Mouse (Mus musculus) limb, embryonic 15.5 days (tissue): ENCODE data around the gene Eml4. TPM values are rescaled to one million over a fixed set of nuclear protein-coding genes. Genes with fewer than 3 reads are reported as not detected.

Experiments
- ATAC-seq: fragments of 200-750 bp; cut with Nextera tagmentation; 2 replicates; pipeline ENCODE4 v1.8.0; 2017; ENCODE audit warnings: low read depth, moderate TSS enrichment; ENCODE audit not compliant: insufficient number of reproducible peaks, low FRiP score, low TSS enrichment
- H3K27ac ChIP-seq: fragments of 300-500 bp; sonication (generic); 2 replicates; pipeline ENCODE4 v1.5.1; 2015; ENCODE audit warnings: moderate library complexity, mild to moderate bottlenecking, inconsistent platforms
- H3K27me3 ChIP-seq: fragments of 300-500 bp; sonication (generic); 2 replicates; pipeline ENCODE4 v1.6.1; 2015; ENCODE audit warnings: inconsistent platforms
- H3K36me3 ChIP-seq: fragments of 300-500 bp; sonication (generic); 2 replicates; pipeline ENCODE4 v1.6.1; 2015; ENCODE audit warnings: inconsistent platforms
- H3K4me1 ChIP-seq: fragments of 300-500 bp; sonication (generic); 2 replicates; pipeline ENCODE4 v1.6.1; 2015; ENCODE audit warnings: inconsistent platforms
- H3K4me2 ChIP-seq: fragments of 300-500 bp; sonication (generic); 2 replicates; pipeline ENCODE4 v1.6.1; 2015; ENCODE audit warnings: mild to moderate bottlenecking, inconsistent platforms
- H3K4me3 ChIP-seq: fragments of 300-500 bp; sonication (generic); 2 replicates; pipeline ENCODE4 v1.5.1; 2015; ENCODE audit warnings: mild to moderate bottlenecking, inconsistent platforms
- H3K9ac ChIP-seq: fragments of 300-500 bp; sonication (generic); 2 replicates; pipeline ENCODE4 v1.6.1; 2015; ENCODE audit warnings: inconsistent platforms
- H3K9me3 ChIP-seq: fragments of 300-500 bp; sonication (generic); 2 replicates; pipeline ENCODE4 v1.6.1; 2016; ENCODE audit warnings: inconsistent platforms
- WGBS: fragments of 180-500 bp; shearing (Covaris S2); methylation state at CpG from one replicate; pipeline ENCODE4 v1.1.7; 2015; 5-methylcytosine and 5-hydroxymethylcytosine counted together
- polyA plus RNA-seq: library from polyadenylated mRNA; unstranded; fragments of >200 nt; fragmentation: Nextera tagmentation; extraction: Ambion mirVana; gene quantifications from 2 replicates; pipeline ENCODE4 v1.2.1, GENCODE M21; 2015

Gene Eml4
- polyA plus RNA-seq, 1 experiment from 2014 or later: 28.1 TPM

DNA sequence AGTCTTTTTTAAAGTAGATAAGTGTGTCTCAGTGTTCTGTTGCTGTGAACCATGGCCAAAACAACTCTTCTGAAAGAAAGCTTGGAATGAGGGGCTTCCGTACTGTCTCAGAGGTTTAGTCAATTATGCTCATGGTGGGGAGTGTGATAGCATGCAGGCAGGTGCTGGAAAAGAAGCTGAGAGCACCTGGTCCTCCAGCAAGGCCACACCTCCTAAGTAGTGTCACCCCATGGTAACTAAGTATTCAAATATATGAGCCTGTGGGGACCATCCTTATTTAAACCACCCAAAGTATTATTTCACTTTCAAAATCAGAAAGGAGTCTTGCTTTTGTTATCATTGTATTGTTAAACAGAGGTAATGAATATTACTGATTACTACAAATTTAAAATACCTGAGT is 48.0 kb downstream of the Eml4 start:
- Histone ChIP-seq H3K9ac (no peak overlapping the region), H3K4me2 (no peak overlapping the region), H3K4me3 (no peak overlapping the region), H3K36me3 (peaks cover 7% of the 10 kb centered on the region; the same call in 1 of the 2 replicates), H3K27ac (no peak overlapping the region), H3K9me3 (no peaks in the 10 kb centered on the region), H3K4me1 (peaks cover 4% of the 10 kb centered on the region; the same call in 1 of the 2 replicates), H3K27me3 (no peaks in the 10 kb centered on the region)
- ATAC-seq: no peak
- 76% methylated on average over 1 of the region's 1 CpGs for WGBS

DNA sequence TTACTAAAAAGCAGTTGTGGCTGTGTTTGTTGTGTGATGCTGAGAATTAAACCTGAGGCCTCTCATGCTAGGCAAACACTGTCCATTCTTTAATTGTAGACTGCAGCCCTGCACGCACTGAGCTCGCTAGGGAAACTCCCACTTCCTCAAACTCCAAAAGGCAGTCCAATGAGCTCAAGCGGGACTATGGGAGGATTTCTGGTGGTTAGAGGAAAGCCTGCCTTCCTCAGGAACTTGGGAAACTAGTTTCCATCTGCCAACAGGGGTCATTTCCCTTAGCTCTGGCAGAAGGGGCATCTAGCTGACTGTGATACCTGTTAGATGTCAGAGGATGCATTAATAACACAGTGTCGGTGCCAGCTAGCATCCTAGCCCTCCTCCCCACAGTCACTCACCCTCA is 79.9 kb downstream of the Eml4 start:
- Histone ChIP-seq H3K36me3 (peaks cover 18% of the 10 kb centered on the region; the same call in 1 of the 2 replicates), H3K27ac (no peak overlapping the region), H3K9ac (no peak overlapping the region), H3K9me3 (no peaks in the 10 kb centered on the region), H3K27me3 (no peaks in the 10 kb centered on the region), H3K4me2 (no peak overlapping the region), H3K4me1 (no peaks in the 10 kb centered on the region), H3K4me3 (no peak overlapping the region)
- 86% methylated on average over 4 of the region's 4 CpGs for WGBS
- no peak for ATAC-seq

DNA sequence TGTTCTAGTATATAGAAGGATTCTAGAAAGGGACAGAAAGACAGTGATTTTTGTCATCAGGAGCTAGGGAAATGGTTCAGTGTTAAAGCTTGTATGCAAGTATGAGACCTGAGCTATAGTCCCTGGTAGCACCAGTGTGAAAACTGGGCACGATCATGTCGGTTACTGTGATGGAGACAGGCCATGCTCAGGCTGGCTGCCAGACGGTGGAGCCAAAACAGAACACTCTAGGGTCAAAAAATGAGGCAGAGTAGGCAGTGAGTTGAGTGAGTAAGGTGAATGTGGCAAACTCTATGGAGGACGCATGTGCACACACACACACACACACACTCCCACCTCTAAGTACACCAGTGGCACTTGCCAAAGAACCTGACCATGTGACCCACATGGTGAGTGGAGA is 92.7 kb downstream of the Eml4 start:
- H3K4me2 ChIP-seq: no peak overlapping the region
- peaks cover 28% of the 10 kb centered on the region for H3K36me3 ChIP-seq
- H3K4me3 ChIP-seq: no peak overlapping the region
- no peaks in the 10 kb centered on the region for H3K4me1 ChIP-seq
- H3K27ac ChIP-seq: no peak overlapping the region
- no peaks in the 10 kb centered on the region for H3K27me3 ChIP-seq
- WGBS: 83% methylated on average over 4 of the region's 4 CpGs
- no peak overlapping the region for H3K9ac ChIP-seq
- ATAC-seq: no peak
- H3K9me3 ChIP-seq: no peaks in the 10 kb centered on the region

GRCm38 (mm10) chr17:83449583-83449982 is 98.9 kb downstream of the Eml4 start:
- Histone ChIP-seq H3K9me3 (no peaks in the 10 kb centered on the region), H3K27me3 (no peaks in the 10 kb centered on the region), H3K4me3 (no peak overlapping the region), H3K27ac (no peak overlapping the region), H3K4me2 (no peak overlapping the region), H3K36me3 (peaks cover 51% of the 10 kb centered on the region), H3K9ac (no peak overlapping the region), H3K4me1 (no peaks in the 10 kb centered on the region)
- no peak for ATAC-seq
- 69% methylated on average over 2 of the region's 2 CpGs for WGBS

DNA sequence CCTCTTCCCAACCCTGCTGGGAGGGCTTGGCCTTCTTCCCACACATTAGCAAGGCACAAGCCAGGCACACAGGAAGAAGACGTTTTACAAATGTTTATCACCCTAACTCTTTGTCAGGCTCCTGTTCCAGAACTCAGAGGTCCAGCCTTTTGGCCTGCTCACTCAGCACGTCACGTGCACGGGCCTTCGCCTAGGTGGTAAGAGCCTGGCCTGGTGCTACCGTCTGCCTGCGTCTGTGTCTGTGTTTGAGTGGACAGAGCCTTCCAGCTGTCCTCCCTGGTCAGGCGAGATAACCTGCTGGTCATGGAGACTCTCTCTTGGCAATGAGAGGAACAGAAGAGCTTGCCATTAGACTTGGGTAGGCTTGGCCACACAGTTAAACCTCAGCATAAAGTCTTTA is 100.6 kb downstream of the Eml4 start:
- Histone ChIP-seq H3K9ac (no peak overlapping the region), H3K4me2 (no peak overlapping the region), H3K9me3 (no peaks in the 10 kb centered on the region), H3K27ac (no peak overlapping the region), H3K4me3 (no peak overlapping the region), H3K4me1 (no peaks in the 10 kb centered on the region), H3K27me3 (no peaks in the 10 kb centered on the region), H3K36me3 (peaks cover 61% of the 10 kb centered on the region)
- ATAC-seq: no peak
- 94% methylated on average over 8 of the region's 8 CpGs for WGBS

DNA sequence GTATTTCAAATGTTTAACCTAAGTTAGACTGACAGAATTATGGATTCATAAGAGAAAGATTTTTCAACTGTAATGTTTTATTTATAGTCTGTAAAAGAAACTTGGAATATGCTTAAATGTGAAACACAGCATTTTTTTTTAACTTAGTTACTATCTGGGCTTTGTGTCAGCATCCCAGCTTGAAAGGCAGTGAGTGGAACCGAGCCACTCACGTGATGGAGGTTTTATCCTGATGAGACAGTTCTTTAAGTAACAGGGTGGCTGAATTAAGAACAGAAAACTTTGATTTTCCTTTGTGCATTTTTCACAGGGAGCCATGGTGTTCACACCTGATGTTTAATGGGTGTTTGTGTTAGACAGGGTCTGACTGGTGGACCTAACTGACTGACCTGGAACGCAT is 101.1 kb downstream of the Eml4 start:
- Histone ChIP-seq H3K4me3 (no peak overlapping the region), H3K9me3 (no peaks in the 10 kb centered on the region), H3K27me3 (no peaks in the 10 kb centered on the region), H3K4me2 (no peak overlapping the region), H3K9ac (no peak overlapping the region), H3K36me3 (peaks cover 64% of the 10 kb centered on the region), H3K4me1 (no peaks in the 10 kb centered on the region), H3K27ac (no peak overlapping the region)
- no peak for ATAC-seq
- WGBS: 95% methylated on average over 3 of the region's 3 CpGs

DNA sequence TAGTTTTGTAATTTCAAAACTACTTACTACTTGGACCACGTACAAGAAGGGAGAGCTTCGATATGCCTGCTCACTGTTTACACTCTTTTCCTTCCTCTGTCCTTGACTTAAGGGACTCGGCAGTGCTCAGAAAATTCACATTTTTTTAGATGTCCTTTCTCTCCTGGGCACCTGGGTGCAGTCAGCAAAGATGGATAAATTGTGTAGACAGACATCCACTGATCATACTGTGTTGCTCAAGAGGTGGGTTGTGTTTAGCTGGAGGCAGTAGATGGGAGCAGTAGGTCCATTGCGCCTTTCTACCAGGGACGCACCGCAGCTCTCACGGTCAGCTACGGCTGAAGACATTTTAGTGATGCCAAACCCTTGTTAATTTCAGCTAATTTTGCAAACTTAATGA is 101.7 kb downstream of the Eml4 start:
- no peak overlapping the region for H3K27ac ChIP-seq
- peaks cover 69% of the 10 kb centered on the region for H3K36me3 ChIP-seq
- H3K4me3 ChIP-seq: no peak overlapping the region
- H3K9me3 ChIP-seq: no peaks in the 10 kb centered on the region
- H3K4me1 ChIP-seq: no peaks in the 10 kb centered on the region
- no peak overlapping the region for H3K9ac ChIP-seq
- H3K4me2 ChIP-seq: no peak overlapping the region
- H3K27me3 ChIP-seq: no peaks in the 10 kb centered on the region
- 95% methylated on average over 8 of the region's 8 CpGs for WGBS
- ATAC-seq: no peak

DNA sequence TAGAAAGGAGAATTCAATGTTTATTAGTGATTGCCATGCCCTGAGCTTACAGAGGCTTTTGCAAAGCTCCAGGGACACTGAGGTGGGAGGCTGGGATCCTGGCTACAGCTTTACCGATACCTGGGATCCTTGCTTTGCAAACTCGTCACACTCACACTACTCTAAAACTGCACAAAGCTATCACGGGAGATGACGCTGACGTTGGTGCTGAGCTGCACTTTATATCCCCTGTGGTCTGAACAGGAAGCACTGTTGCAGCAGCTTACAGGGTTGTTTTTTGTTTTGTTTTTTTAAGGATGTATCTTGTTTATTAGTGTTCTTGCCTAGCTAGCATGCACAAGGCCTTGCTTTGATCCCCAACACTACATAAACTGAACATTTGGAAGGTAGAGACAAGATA is 102.9 kb downstream of the Eml4 start:
- Histone ChIP-seq H3K27ac (no peak overlapping the region), H3K4me1 (no peaks in the 10 kb centered on the region), H3K9ac (no peak overlapping the region), H3K36me3 (peaks cover 79% of the 10 kb centered on the region), H3K27me3 (no peaks in the 10 kb centered on the region), H3K9me3 (no peaks in the 10 kb centered on the region), H3K4me2 (no peak overlapping the region), H3K4me3 (no peak overlapping the region)
- WGBS: 87% methylated on average over 5 of the region's 5 CpGs
- ATAC-seq: no peak

DNA sequence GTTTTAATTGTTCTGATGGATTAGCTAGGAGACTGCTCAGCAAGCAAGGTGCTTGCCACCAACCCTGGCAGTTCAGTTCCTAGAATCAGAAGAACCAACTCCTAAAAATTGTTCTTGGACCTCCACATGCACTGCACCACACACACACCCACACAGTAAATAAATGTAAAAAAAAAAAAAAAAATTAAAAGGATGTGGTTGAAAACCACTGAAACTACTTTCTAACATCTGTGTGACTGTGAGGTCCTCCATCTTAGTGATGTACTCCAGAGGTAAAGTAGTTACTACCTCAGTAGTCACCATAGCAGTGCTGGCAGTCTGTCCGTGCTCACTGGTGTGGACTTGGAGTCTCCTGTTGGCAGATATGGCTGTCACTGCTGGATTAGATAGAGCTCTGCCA is 106.5 kb downstream of the Eml4 start:
- WGBS: 94% methylated on average over 1 of the region's 1 CpGs
- H3K9ac ChIP-seq: no peak overlapping the region
- peaks cover 76% of the 10 kb centered on the region for H3K36me3 ChIP-seq
- H3K4me2 ChIP-seq: no peak overlapping the region
- no peaks in the 10 kb centered on the region for H3K9me3 ChIP-seq
- no peak overlapping the region for H3K4me3 ChIP-seq
- no peaks in the 10 kb centered on the region for H3K4me1 ChIP-seq
- H3K27me3 ChIP-seq: no peaks in the 10 kb centered on the region
- no peak overlapping the region for H3K27ac ChIP-seq
- no peak for ATAC-seq

- no peak overlapping the region for H3K4me2 ChIP-seq
- H3K4me1 ChIP-seq: no peaks in the 10 kb centered on the region
- peaks cover 52% of the 10 kb centered on the region for H3K36me3 ChIP-seq
- H3K9ac ChIP-seq: no peak overlapping the region
- WGBS: 91% methylated on average over 5 of the region's 5 CpGs
- no peak for ATAC-seq
- H3K27me3 ChIP-seq: no peaks in the 10 kb centered on the region
- no peaks in the 10 kb centered on the region for H3K9me3 ChIP-seq
- no peak overlapping the region for H3K4me3 ChIP-seq
- H3K27ac ChIP-seq: no peak overlapping the region
Measured at GRCm38 (mm10) chr17:83465969-83466368, 115.2 kb downstream of the Eml4 start.

DNA sequence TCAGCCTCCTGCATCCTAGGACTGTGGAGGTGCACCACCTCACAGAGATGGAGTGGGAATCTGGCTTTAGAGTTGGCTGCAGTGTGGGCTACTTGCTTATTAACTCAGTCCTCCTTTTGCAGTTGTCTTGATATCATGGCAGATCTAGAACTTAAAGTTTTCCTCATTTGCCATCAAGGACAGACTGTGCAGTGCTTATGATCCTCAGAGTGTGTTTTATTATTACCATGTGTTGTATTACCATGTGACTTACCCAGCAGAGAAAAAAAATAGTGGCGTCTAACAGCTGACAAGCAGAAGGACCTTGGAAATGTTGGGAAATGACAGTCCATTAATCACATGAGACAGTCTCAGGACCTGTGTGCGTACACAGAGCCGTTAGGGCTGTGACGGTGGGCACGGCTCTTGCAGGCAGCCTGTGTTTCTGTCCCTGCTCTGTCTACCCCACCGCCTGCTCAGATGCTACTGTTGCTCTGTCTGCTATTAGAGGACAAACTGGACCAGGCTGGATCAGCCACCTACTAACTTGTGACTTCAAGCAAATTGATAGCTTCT is 116.0 kb downstream of the Eml4 start:
- H3K36me3 ChIP-seq: peaks cover 56% of the 10 kb centered on the region
- no peak overlapping the region for H3K27ac ChIP-seq
- WGBS: 64% methylated on average over 6 of the region's 6 CpGs
- no peaks in the 10 kb centered on the region for H3K27me3 ChIP-seq
- no peak overlapping the region for H3K4me2 ChIP-seq
- no peaks in the 10 kb centered on the region for H3K4me1 ChIP-seq
- no peak overlapping the region for H3K4me3 ChIP-seq
- no peak overlapping the region for H3K9ac ChIP-seq
- H3K9me3 ChIP-seq: no peaks in the 10 kb centered on the region
- ATAC-seq: no peak

GRCm38 (mm10) chr17:83469586-83469985 is 118.9 kb downstream of the Eml4 start:
- 89% methylated on average over 2 of the region's 2 CpGs for WGBS
- ATAC-seq: no peak

DNA sequence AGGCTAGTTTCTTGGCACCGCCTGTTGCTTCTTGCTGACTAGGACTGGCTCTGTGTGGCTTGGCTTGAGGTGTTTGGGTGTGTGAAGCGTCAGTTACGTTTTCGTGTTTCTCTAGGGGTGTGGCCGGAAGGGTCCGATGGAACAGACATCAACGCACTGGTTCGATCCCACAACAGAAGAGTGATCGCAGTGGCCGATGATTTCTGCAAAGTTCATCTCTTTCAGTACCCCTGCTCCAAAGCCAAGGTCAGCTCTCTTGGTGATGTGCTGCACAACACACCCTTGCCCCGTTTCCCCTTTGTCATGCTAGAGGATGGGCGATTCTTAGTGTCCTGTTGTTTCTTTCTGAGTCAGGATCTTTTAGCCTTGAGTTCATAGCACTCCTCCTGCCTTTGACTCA is 126.4 kb downstream of the Eml4 start:
- Histone ChIP-seq H3K27me3 (no peaks in the 10 kb centered on the region), H3K27ac (no peak overlapping the region), H3K9ac (no peak overlapping the region), H3K4me3 (no peak overlapping the region), H3K9me3 (no peaks in the 10 kb centered on the region), H3K4me1 (no peaks in the 10 kb centered on the region), H3K4me2 (no peak overlapping the region), H3K36me3 (peaks cover 76% of the 10 kb centered on the region)
- 96% methylated on average over 12 of the region's 12 CpGs for WGBS
- no peak for ATAC-seq

More at GRCm38 (mm10) chr17:83469586-83469985, 118.9 kb downstream of the Eml4 start:
- H3K36me3 ChIP-seq: peaks cover 65% of the 10 kb centered on the region
- H3K4me3 ChIP-seq: no peak overlapping the region
- H3K27me3 ChIP-seq: no peaks in the 10 kb centered on the region
- H3K9ac ChIP-seq: no peak overlapping the region
- no peak overlapping the region for H3K4me2 ChIP-seq
- no peaks in the 10 kb centered on the region for H3K9me3 ChIP-seq
- H3K4me1 ChIP-seq: no peaks in the 10 kb centered on the region
- H3K27ac ChIP-seq: no peak overlapping the region
